In genomic region chr1:178338318-178338641, GRCm38 (mm10) we compare ENCODE assay signal across 8 mouse cellular contexts. TPM values are rescaled to one million over a fixed set of nuclear protein-coding genes. Genes with fewer than 3 reads are reported as not detected.
DNase-seq lines count a peak whose midpoint lies in the region; ATAC-seq and TF ChIP-seq lines count a peak whose summit lies in the region.

No protein-coding gene starts in this region.

- no peak for ATAC-seq in heart, postnatal 0 days (ENCODE audit: insufficient read depth, low read depth)
- ATAC-seq in midbrain, embryonic 12.5 days (ENCODE audit: low FRiP score, low read depth) = no peak

- no peaks in the 10 kb centered on the region for H3K27me3 ChIP-seq in heart, postnatal 0 days (ENCODE audit: control insufficient read depth, insufficient read depth, low read length)
- no peaks in the 10 kb centered on the region for H3K27me3 ChIP-seq in limb, embryonic 10.5 days (ENCODE audit: low read depth, poor library complexity, severe bottlenecking)
- no peaks in the 10 kb centered on the region for H3K27me3 ChIP-seq in midbrain, embryonic 12.5 days
- H3K27me3 ChIP-seq in thymus, adult 2 months (ENCODE audit: control insufficient read depth, insufficient read depth, low read length) = no peaks in the 10 kb centered on the region

- H3K9me3 ChIP-seq in heart, postnatal 0 days (replicated peaks; ENCODE audit: control insufficient read depth, low read length) = no peaks in the 10 kb centered on the region
- H3K9me3 ChIP-seq in limb, embryonic 10.5 days (replicated peaks) = no peaks in the 10 kb centered on the region
- H3K9me3 ChIP-seq in midbrain, embryonic 12.5 days = no peaks in the 10 kb centered on the region

- no peak for TF ChIP-seq CTCF in left cerebral cortex, adult 2 months (IDR thresholded peaks at IDR 0.05)
- no peak for TF ChIP-seq CTCF in cortical plate, adult 2 months (IDR thresholded peaks at IDR 0.05; ENCODE audit: extremely low read depth, insufficient read depth, low read length)
- no peak for TF ChIP-seq CTCF in heart, postnatal 0 days (IDR thresholded peaks at IDR 0.05; ENCODE audit: low read depth)
- TF ChIP-seq CTCF in thymus, adult 2 months (IDR thresholded peaks at IDR 0.05; ENCODE audit: borderline replicate concordance, control insufficient read depth, extremely low read depth, insufficient read depth, low read length, poor library complexity) = no peak

- no peaks in the 10 kb centered on the region; the same call in 1 of the 2 replicates for H3K4me1 ChIP-seq in cortical plate, adult 2 months (ENCODE audit: control insufficient read depth, insufficient read depth, low read length)
- peaks cover 14% of the 10 kb centered on the region for H3K4me1 ChIP-seq in heart, postnatal 0 days (ENCODE audit: control insufficient read depth, insufficient read depth)
- peaks cover 14% of the 10 kb centered on the region for H3K4me1 ChIP-seq in limb, embryonic 10.5 days
- peaks cover 15% of the 10 kb centered on the region for H3K4me1 ChIP-seq in midbrain, embryonic 12.5 days
- H3K4me1 ChIP-seq in thymus, adult 2 months (replicated peaks; ENCODE audit: control insufficient read depth, insufficient read depth, low read length) = 0 out of 2 replicates have a peak, but pooled peaks cover 2% of the 10 kb centered on the region

- H3K4me2 ChIP-seq in heart, postnatal 0 days (ENCODE audit: low read depth, low read length) = peak overlapping the region; percentile 66
- peak overlapping the region; percentile 85 for H3K4me2 ChIP-seq in midbrain, embryonic 12.5 days (replicated peaks)

- WGBS in heart, postnatal 0 days = 11% methylated on average over 6 of the region's 6 CpGs
- 8% methylated on average over 6 of the region's 6 CpGs for WGBS in limb, embryonic 10.5 days
- WGBS in midbrain, embryonic 12.5 days = 3% methylated on average over 6 of the region's 6 CpGs
- WGBS in thymus, adult 2 months = 11% methylated on average over 6 of the region's 6 CpGs

- intact Hi-C loops in left cerebral cortex, adult 2 months (cut with DNase I) = loop anchor here (10.0 kb wide), 1 partner anchor 1437 kb away; no protein-coding TSS in a partner anchor

- H3K27ac ChIP-seq in left cerebral cortex, adult 2 months = peak overlapping the region; percentile 100
- H3K27ac ChIP-seq in cortical plate, adult 2 months (ENCODE audit: insufficient read depth, low read length) = peak overlapping the region; percentile 99
- H3K27ac ChIP-seq in heart, postnatal 0 days (ENCODE audit: low read depth) = peak overlapping the region; percentile 99
- H3K27ac ChIP-seq in limb, embryonic 10.5 days = peak overlapping the region; percentile 100
- H3K27ac ChIP-seq in midbrain, embryonic 12.5 days (replicated peaks) = peak overlapping the region; percentile 100
- peak overlapping the region; percentile 77 for H3K27ac ChIP-seq in thymus, adult 2 months (ENCODE audit: control insufficient read depth, insufficient read depth, low read length)

- TF ChIP-seq EP300 in heart, postnatal 0 days (IDR thresholded peaks at IDR 0.05; ENCODE audit: low read depth) = no peak

- peak overlapping the region; percentile 100 for H3K9ac ChIP-seq in heart, postnatal 0 days (replicated peaks; ENCODE audit: low read depth, low read length)
- H3K9ac ChIP-seq in midbrain, embryonic 12.5 days (replicated peaks) = peak overlapping the region; percentile 100

- peak in 1 of 2 experiments; percentile 19 for DNase-seq in left cerebral cortex, adult 2 months (ENCODE audit: extremely low spot score in 1 of 2, low spot score in 2 of 2)
- no peak for DNase-seq in left cerebral cortex, adult 11 months (ENCODE audit: low spot score)
- no peak for DNase-seq in heart, postnatal 0 days (ENCODE audit: low spot score)
- DNase-seq in limb, embryonic 10.5 days (ENCODE audit: low spot score) = peak; percentile 52
- peak; percentile 34 for DNase-seq in thymus, adult 2 months
- no peak for DNase-seq in layer of hippocampus, postnatal 14 days (ENCODE audit: low spot score in 2 of 2)

- peaks cover 15% of the 10 kb centered on the region for H3K36me3 ChIP-seq in heart, postnatal 0 days (replicated peaks; ENCODE audit: control insufficient read depth, insufficient read depth, low read length)
- H3K36me3 ChIP-seq in limb, embryonic 10.5 days = peaks cover 28% of the 10 kb centered on the region
- peaks cover 12% of the 10 kb centered on the region for H3K36me3 ChIP-seq in midbrain, embryonic 12.5 days
- H3K36me3 ChIP-seq in thymus, adult 2 months (ENCODE audit: control insufficient read depth, insufficient read depth, low read length) = peaks cover 12% of the 10 kb centered on the region

- TF ChIP-seq POLR2A in cortical plate, adult 2 months (IDR thresholded peaks at IDR 0.05; ENCODE audit: extremely low read depth, insufficient read depth, low read length) = no peak
- no peak for TF ChIP-seq POLR2A in thymus, adult 2 months (IDR thresholded peaks at IDR 0.05; ENCODE audit: control insufficient read depth, extremely low read depth, insufficient read depth, low read length, poor library complexity)

- peak overlapping the region; percentile 79 for H3K4me3 ChIP-seq in left cerebral cortex, adult 2 months
- peak overlapping the region; percentile 97 for H3K4me3 ChIP-seq in cortical plate, adult 2 months (ENCODE audit: insufficient read depth, low read length)
- peak overlapping the region; percentile 99 for H3K4me3 ChIP-seq in heart, postnatal 0 days (ENCODE audit: low read depth, low read length)
- H3K4me3 ChIP-seq in limb, embryonic 10.5 days = peak overlapping the region; percentile 100
- peak overlapping the region; percentile 100 for H3K4me3 ChIP-seq in midbrain, embryonic 12.5 days
- peak overlapping the region; percentile 43 for H3K4me3 ChIP-seq in thymus, adult 2 months (ENCODE audit: control insufficient read depth, insufficient read depth, low read length)

RNA-seq across cellular contexts. Expression of gene Hnrnpu, which starts 0.7 kb away (rescaled TPM):
- 100 to 1,000 TPM; 411 to 430 TPM for total RNA-seq in left cerebral cortex, adult 2 months (2021)
- 317 and 349 TPM in 2 replicates for polyA plus RNA-seq in cortical plate, adult 2 months (2012; rRNA removed)
- total RNA-seq in heart, postnatal 0 days (2014; rRNA removed; ENCODE audit: low replicate concordance) = 62.2 and 85.6 TPM in 2 replicates
- 107 and 109 TPM in 2 replicates for polyA plus RNA-seq in heart, postnatal 0 days (2015; fragmentation: Nextera tagmentation; extraction: Ambion mirVana)
- polyA plus RNA-seq in limb, embryonic 10.5 days (2016; fragmentation: Nextera tagmentation; extraction: Ambion mirVana) = 608 TPM in 2 replicates
- 896 and 987 TPM in 2 replicates for polyA plus RNA-seq in midbrain, embryonic 12.5 days (2016; fragmentation: Nextera tagmentation; extraction: Ambion mirVana)
- polyA plus RNA-seq in thymus, adult 2 months (2012; rRNA removed) = 112 and 127 TPM in 2 replicates
- 100 to 1,000 TPM; 415 to 422 TPM for total RNA-seq in layer of hippocampus, postnatal 14 days (2021)

RNA-seq across cellular contexts. Expression of gene Cox20, which starts 19.4 kb away (rescaled TPM):
- 10 to 100 TPM; 30.0 to 33.3 TPM for total RNA-seq in left cerebral cortex, adult 2 months (2021)
- 62.8 and 63.5 TPM in 2 replicates for polyA plus RNA-seq in cortical plate, adult 2 months (2012; rRNA removed)
- 160 and 268 TPM in 2 replicates for total RNA-seq in heart, postnatal 0 days (2014; rRNA removed; ENCODE audit: low replicate concordance)
- polyA plus RNA-seq in heart, postnatal 0 days (2015; fragmentation: Nextera tagmentation; extraction: Ambion mirVana) = 519 and 555 TPM in 2 replicates
- polyA plus RNA-seq in limb, embryonic 10.5 days (2016; fragmentation: Nextera tagmentation; extraction: Ambion mirVana) = 75.7 and 88.5 TPM in 2 replicates
- polyA plus RNA-seq in midbrain, embryonic 12.5 days (2016; fragmentation: Nextera tagmentation; extraction: Ambion mirVana) = 138 and 160 TPM in 2 replicates
- polyA plus RNA-seq in thymus, adult 2 months (2012; rRNA removed) = 16.2 and 19.2 TPM in 2 replicates
- 10 to 100 TPM; 40.5 to 46.1 TPM for total RNA-seq in layer of hippocampus, postnatal 14 days (2021)

Comparison
In these comparisons a context has a peak if more than half of its experiments do, and no peak if none do; other contexts are left out.
1. DNase-seq: peak in limb, embryonic 10.5 days (single experiment) and thymus, adult 2 months (single experiment); none in left cerebral cortex, adult 11 months (single experiment), heart, postnatal 0 days (single experiment) and layer of hippocampus, postnatal 14 days (0 of 2).
2. H3K4me3 ChIP-seq: peak in every context shown above with its lines; median percentile 100 in limb, embryonic 10.5 days; 100 in midbrain, embryonic 12.5 days; 99 in heart, postnatal 0 days; 97 in cortical plate, adult 2 months; 79 in left cerebral cortex, adult 2 months; 43 in thymus, adult 2 months.
3. Peak in every context shown above with its lines, with median percentiles within 50 percentile points of each other: H3K27ac ChIP-seq.